Mouse (Mus musculus) spleen, embryonic (tissue): ENCODE data around the gene Nebl.

ENCODE experiments used
- CTCF ChIA-PET: fragments of 350-600 bp; sonication (Branson Sonifier 250); formaldehyde crosslinking; loops from one replicate; lab custom pipeline; 2022; lab: Charles Lee

Nebl gene

DNA sequence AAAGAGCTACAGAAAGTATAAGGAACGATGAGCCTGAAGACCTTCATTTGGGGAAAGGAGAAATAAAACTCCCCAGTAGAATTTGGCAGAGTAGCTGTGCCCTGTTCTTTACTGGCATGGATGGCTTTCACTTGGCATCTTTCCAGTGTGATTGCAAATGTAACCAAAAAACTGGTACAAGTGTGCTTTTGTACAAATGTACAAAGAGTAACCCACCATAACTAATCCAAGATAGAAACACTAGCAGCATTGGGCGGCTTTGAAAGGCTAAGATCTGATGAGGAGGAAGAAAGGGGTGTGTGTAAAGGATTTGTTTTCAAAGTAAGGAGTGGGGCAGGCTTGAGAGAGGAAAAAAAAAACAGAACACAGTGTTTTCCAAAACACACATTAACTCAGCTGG lies 21.2 kb downstream of the Nebl start:
- CTCF ChIA-PET, result no interaction called here

DNA sequence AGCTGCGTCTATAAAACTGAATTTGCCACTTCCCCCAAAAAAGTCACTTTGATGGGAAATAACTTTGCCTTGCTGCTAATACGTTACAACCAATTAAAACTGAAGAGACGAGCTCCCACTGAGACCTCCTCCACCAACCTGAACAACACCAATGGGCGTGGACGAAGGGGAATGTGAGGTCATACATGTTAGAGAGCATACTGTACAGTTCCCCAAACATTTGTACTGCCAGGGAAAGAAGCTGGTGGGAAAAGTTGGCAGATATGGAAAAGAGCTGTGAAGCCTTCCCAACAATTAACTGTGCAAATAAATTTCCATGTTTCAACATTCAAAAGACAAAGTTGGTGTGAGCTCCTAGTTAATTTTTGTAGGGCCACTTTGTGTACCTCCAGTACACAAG lies 25.3 kb downstream of the Nebl start:
- CTCF ChIA-PET, result no interaction called here

DNA sequence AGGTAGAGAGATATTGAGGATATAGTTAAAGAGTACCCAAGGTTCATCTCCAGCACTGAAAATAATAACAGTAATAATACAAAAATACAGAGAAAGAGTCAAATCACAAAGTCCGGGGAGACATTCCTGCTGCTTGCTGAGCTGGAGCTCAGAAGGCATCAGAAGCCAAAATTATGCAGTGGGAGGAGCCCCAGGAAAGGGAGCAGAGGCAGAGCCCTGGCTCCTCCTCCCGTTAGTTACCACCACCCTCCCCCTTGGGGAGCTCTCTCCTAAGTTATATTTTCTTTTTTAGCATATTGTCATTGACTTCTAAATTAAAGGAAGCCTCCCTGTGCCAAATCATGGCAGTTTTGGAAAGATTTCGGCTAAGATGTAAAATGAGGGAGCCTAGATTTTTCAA lies 25.8 kb downstream of the Nebl start:
- CTCF ChIA-PET, result no interaction called here

DNA sequence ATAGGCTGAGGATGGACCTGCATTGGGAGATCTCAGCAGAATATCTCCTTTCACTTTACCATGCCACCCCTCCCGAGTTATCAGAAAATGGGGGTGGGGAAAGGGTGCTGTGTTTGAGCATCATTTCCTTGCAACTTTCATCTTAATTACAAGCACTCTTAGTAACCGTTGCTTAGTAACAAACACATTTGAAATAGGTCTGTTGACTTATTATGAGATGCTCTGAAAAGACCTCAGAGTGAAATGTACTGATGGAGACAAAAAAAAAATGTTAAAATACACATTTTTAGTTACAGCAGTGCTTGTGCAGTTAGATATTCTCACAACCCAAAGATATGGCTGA lies 28.1 kb downstream of the Nebl start:
- CTCF ChIA-PET, result no interaction called here

DNA sequence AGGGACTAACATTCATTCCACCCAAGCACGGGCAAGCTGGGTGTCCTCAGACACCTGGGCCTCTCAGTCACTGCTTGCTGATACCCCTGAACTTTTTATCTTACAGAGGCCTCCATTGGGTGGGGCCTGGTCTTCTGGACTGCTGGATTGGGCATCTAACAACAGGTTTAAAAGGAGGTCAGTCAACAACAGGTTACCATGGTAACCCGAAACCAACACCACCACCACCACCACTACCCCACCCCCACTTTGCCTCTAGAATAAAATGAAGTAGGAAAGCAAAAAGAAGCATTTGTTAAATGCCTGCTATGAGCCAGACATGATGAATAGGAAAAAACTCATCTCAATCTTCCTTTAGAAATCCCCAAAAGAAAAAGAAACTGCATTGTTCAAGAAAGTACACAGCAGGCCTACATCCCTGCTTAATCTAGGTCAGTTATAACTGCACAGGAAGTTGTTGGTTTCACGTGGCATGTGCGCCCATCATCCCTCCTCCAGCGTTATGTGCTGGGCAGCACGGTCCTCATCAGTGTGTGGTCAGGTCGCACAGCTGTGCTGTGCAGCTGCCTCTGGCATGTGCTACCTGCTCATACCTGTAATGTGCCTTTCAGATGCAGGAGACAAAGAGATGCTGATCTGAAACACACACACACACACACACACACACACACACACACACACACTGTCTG lies 28.6 kb downstream of the Nebl start:
- CTCF ChIA-PET, result no interaction called here

DNA sequence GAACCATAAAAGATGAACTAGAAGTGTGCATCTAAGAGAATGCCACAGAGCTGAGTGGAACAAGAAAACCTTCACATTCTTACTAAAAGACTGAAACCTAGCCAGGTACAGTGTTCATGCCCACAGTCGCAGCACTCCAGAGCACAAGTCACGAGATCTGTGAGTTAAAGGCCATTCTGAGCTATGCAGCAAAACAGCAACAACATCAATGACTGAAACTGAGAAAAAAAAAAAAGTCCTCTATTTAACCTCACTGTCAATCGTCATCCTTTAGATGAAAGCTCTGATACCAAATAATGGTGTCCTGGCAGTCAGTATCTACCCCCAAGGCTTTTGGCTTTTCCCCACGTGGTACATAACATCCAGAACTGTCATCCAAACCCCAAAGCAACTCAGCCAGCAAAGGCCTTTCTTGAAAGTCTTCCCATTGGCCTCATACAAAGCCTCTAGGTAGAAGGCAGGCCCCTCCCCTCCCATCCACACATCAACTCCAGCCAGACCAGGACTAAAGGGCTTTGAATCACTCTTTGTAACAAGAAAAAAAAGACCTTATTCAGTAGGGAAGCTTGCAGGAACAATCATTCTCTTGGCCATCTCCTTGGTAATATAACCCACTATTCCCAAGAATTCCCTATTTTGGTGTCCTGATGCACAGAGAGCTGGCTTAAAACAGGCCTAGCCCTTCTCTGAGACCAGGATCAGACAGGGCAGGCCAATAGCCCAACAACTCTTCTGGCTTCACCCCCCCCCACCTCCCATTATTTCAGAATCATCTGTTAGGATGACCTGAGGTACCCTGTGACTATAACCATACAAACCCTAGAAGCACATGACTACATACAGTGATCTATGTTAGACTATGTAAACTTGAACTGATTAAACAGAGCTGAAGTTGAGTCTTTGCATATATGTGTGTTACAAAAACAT lies 32.8 kb downstream of the Nebl start:
- CTCF ChIA-PET, result no interaction called here

DNA sequence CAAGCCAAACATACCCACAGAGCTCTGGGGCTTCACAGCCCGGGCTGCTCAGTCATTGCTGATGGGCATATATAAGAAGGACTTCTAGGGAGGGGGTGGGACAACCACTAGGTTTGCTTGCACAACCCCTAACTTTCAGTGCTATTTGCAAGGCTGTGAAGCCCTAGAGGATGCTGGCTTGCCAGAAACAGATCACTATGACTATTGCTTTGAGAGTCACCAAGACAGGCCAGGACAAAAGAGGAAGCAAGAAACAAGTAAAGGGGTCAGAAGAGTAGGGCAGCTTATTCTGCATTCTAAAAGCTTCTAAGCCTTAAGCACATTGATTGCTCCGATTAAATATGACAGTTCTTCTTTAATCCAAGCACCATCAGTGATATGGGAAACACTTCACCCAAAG lies 38.3 kb downstream of the Nebl start:
- CTCF ChIA-PET, result no interaction called here

DNA sequence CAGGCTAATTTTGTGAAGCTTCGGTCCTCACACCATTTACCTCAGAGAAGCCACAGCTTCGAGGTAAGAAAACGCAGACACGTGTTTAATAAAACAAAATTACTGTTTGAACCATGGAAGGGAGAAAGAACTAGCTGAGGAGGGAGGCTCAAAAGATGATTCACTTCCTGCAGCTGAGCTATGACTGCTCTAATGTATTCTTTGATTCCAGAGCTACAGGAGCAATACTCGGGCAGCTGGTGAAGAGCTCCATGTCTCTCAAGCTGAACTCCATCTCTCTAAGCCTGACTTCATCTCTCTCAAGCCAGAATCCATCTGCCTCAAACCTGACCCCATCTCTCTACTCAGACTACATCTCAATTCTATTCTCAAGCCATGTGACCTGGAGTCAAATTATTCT lies 41.0 kb downstream of the Nebl start:
- CTCF ChIA-PET, result no interaction called here

DNA sequence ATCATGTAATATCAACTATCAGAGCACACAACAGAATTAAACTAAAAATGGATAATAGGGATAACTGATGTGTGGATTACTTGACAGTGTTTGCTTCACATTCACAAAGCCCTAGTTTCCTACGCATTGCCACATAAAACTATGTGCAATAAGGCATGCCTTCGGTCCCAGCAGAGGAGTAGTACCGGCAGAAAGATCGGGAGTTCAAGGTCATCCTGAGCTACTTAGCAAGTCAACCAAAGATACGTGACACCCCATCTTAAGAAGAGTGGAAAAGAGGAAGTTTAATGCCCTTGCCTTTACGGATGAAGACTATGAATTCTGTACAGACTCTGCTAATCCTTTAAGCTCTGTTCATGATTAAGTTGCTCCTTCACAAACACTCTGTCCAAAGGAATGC lies 44.1 kb downstream of the Nebl start:
- CTCF ChIA-PET, result no interaction called here

DNA sequence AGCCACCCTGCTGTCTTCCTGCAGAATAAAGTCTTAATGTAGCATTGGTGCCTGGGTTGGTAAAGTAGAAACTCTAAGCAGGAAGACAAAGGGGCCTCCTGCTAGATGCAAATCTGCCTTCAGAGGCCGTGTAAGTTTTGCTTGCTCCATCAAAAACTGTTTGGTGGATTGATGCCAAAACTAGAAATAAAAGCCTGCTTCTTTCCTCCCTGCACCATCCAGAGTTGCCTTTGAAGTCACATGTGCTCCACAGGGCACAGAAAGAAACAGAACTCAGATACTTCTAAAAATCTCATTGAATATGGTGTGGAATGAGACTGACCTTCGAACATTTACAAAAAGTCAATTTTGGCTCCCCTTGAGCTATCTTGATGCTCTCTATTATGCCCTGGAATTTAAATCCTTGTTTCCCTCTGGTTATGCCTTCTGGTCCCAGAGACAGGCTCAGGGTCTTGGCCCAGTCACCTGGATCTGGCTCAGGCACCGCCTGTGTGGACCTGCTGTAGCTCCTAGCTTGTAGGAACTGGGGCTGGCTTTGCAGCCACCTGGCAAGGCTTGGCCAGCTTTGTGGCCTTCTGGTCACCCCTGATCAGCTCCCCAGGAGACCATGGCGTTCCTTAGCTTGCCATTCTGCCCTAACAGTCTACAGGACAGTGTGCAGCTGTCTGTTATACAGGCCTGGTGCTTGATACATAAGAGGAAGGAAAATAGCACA lies 47.8 kb downstream of the Nebl start:
- CTCF ChIA-PET, result no interaction called here

DNA sequence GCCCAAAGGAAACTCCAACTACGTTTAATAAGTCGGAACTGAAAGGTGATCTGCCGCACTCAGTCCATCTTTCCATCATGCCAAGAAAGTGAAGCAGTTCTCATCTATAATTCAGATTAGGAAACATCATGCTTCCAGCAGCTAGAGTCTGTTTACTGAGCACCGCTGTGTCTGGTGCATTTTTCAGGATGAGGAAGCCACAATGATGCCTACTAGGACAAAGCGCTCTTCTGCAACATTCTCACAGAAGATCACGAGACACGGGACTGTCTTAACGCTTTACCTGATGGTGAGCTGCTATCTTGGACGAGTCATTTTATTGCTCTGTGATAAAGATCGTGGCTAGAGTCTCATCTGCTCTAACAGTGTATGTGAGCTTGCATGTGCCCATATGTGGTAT lies 59.1 kb downstream of the Nebl start:
- CTCF ChIA-PET, result no interaction called here

DNA sequence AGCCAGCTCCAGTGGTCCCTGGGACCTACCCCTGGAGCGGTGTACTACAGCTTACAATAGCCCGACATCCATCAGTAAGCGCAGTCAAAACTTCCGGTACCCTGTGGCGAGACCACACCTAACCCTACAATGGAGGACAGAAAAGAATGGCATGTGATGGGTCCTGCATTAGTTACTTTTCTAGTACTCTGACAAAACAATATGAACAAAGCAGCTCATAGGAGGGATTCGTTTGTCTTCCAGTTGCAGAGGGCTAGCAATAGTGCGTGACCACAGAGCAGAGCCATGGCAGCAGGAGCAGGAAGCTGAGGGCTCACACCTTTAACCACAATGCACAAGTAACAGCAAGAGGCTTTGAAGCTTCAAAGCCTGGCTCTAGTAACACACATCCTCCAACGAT lies 59.7 kb downstream of the Nebl start:
- CTCF ChIA-PET, result no interaction called here

DNA sequence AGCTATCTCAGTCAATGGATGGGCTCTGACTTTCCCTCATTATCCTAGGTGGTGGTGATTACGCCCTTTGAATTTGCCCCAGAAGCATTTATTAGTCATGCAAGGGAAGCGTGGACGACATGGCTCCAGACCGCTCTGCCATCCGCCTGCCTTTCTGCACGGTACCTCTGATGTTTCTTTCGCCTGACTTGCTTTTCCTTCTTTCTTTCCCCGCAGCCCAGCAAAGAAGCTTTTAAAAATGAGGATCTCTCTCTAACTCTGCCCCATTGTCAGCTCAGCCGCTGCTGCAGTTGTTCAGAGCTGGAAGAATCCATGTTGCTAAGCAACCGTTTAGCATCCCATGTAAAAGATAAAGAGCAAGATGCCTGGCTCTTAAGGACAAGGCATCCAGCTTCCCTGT lies 61.3 kb downstream of the Nebl start:
- CTCF ChIA-PET, result no interaction called here

DNA sequence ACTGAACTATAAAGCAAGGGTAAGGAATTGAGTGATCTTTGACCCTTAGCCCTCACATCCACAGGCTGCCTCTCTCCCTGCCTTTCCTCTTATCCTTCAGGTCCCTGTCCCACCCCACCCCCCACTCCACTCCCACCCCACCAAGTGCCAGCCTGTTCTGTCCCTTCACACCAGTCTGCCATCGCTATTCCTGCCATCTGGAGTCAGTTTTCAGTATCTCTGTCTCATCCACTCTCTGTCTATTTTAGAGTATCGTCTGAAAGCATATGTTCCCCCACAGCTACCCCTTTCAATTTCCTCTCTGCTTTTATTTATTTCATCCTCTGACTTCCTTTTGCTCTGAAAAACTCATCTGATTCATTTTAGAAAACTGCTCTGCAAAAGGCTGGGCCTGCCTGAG lies 62.3 kb downstream of the Nebl start:
- CTCF ChIA-PET, result no interaction called here

DNA sequence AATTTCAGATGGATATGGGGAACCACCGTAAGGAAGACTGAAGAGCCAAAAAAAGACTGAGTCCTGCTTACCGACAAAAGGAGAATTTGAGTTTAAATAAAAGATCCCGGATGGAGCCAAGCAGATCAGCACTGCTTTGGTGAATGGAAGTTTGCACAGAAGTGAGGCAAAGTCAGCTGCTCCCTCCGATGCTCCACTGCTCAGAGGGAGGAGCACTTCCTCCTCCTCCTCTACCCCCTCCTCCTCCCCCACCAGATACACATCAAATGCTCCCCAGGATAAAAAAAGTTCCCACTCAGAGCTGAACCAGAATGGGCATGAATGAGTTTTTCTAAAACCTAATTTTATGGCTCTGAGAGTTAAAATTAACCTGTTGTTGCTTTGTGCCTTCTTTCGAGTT lies 73.1 kb downstream of the Nebl start:
- CTCF ChIA-PET, result no interaction called here

DNA sequence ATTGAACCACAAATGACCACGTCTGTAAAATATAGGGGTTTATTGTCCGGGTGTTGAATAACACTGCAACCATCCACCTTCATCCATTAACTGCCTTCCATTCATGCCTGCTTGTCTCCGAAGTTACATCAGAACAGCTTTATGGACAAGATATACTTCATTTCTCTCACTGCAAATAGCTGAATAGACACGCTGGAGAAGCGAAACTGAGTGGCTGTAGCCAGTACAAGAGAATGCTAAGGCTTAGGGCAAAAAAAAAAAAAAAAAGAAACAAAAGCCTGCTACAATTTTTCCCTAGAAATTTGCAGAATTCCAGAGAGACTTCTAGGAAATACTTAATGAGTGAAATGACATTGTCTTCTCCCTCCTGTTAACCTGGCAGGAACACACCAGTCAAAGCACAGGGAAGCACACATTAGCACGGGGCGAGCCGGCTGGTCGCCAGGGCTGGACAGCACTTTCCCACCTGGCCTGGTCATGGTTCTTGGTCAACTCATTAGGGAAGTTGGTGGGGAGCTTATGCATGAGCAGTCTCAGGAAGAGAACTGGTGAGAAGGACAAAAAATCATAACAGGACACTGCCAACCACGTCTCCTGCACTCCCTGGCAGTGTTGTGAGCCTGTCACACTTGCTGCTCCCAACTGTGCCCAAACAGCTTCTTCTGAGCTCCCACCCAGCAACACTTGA lies 81.0 kb downstream of the Nebl start:
- CTCF ChIA-PET, result no interaction called here

DNA sequence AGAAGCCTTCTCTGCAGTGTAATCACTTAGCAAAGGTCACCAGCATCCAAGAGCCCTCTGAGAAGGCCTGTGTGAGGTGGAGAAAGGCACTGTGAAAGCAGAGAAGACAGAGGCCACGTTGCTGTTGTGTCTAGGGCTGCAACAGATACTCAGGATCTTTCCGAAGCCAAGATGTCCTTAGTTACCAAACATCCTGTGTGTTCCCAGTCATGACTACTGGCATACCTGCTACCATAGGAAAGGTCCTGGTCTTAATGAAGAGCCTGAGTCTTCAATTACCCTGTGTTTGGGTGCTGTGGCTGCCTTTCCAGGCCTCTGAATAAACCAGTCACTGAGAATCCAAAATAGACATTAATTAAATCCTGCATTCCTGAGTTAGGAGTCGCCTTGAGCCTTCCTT lies 81.5 kb downstream of the Nebl start:
- CTCF ChIA-PET, result no interaction called here

DNA sequence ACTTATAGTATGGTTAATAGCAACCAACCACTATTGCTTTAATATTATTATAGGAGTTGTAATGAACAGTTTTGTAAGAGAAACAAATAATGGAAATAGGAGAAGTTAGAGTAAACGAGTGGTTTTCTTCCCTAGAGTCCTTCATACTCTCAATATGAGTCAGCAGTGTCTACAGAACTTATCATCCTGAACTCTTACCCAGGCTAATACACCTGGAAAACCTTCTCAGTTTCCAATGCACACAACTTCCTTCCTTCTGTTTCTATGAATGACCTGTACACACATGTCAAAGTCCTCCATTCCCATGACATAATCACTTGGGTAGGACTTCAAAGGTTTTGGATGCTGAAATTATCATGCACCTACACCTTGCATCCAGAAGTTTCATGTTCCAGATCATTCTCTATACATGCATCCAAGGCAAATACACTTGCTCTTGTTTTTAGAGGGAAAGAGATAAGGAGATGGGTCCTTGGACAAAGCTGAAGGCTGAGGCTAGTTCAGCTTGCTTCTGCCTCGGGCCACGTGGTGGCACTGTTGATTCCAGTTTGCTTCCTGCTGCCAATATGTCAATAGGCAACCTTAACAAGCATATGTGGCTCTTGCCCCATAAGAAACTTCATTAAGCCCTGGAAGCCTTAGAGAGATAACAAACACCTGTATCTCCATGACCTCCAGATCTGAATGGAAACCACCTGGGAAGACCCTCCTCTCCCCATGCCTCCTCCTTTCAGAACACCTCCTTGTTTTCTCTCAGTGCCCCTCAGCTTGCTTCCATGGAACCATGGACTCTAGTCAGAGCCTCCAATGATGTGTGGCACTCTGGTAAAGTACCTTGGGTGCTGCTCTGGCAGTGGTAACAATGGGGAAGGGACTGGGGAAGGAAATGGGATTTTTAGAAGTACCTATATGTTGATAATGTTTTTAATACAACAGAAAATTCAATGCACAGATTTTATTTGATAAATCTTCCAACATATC lies 86.7 kb downstream of the Nebl start:
- CTCF ChIA-PET, result no interaction called here

DNA sequence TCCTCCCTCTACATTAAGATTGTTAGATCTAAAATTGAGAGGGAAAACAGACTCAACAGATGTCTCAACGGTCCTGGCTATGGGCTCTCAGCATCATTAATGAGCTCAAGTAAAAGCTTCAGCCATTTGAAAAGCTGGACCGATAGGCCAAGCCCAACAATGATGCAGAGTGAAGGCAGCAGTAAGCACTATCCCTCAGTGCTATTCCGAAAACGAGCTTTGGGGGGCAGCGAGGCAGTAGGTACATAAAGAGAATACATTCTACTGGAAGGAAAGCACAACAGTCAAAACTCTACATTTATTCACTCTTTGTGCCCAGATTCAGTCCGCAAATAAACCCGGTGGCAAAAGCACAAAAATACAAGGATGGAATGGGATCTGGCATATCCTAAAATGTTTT lies 87.4 kb downstream of the Nebl start:
- CTCF ChIA-PET, result no interaction called here

DNA sequence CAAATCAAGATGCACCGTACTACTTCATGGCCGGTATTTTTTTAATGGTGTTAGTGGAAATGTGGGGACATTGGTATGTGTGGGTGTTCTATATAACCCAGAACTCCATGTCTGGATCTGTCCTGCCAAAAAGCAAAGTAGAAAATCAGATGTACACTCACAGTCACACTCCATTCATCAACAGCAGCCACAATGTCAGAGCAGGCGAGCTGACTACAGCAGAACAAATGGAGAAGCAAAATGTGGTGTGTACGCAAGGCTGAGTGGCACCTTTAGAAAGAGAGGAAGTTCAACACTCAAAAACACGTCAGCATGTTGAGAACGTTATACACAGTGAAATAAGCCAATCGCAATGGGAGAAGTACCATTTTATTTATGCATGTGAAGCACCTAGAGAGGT lies 88.5 kb downstream of the Nebl start:
- CTCF ChIA-PET, result no interaction called here

DNA sequence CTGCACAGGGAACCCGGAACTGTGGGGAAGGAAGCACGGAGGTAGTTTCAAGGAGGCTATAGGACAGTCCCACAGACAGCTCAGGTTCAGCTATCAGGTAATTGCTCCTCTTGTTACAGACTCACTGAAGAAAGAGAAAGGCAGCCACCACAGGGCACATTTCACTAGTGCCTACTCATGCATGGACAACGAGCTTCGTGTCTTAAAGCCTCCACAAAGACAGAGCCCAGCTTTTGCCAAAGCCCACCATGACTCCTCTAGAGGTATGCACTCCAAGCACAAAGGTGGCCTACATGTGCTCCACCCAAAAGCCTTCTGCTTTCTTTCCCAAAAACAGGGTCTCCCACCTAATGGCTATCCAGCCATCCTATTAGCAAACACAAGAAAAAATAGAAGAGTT lies 90.4 kb downstream of the Nebl start:
- CTCF ChIA-PET, result no interaction called here
